Mouse (Mus musculus) midbrain, embryonic 10.5 days (tissue): ENCODE data around the gene Aagab. TPM values are rescaled to one million over a fixed set of nuclear protein-coding genes. Genes with fewer than 3 reads are reported as not detected.
A peak's percentile ranks its signal among the peaks of the same experiment; 100 is the strongest.

Experiments
- DNase-seq: peaks from one replicate; pipeline ENCODE4 v3.0.0-alpha.2; 2017; ENCODE audit warnings: low spot score
- H3K27ac ChIP-seq: fragments of 300-500 bp; sonication (generic); replicated peaks from 2 replicates; pipeline ENCODE4 v1.5.1; 2016; ENCODE audit warnings: mild to moderate bottlenecking
- H3K27me3 ChIP-seq: fragments of 300-500 bp; sonication (generic); 2 replicates; pipeline ENCODE4 v1.6.1; 2016; ENCODE audit warnings: low read depth, mild to moderate bottlenecking; ENCODE audit not compliant: poor library complexity, severe bottlenecking
- H3K36me3 ChIP-seq: fragments of 300-500 bp; sonication (generic); 2 replicates; pipeline ENCODE4 v1.6.1; 2016; ENCODE audit warnings: mild to moderate bottlenecking, moderate library complexity
- H3K4me1 ChIP-seq: fragments of 300-500 bp; sonication (generic); 2 replicates; pipeline ENCODE4 v1.6.1; 2016
- H3K4me3 ChIP-seq: fragments of 300-500 bp; sonication (generic); 2 replicates; pipeline ENCODE4 v1.5.1; 2016; ENCODE audit warnings: mild to moderate bottlenecking, moderate library complexity
- H3K9me3 ChIP-seq: fragments of 300-500 bp; sonication (generic); replicated peaks from 2 replicates; pipeline ENCODE4 v1.6.1; 2016; ENCODE audit warnings: mild to moderate bottlenecking
- WGBS: fragments of 180-500 bp; shearing (Covaris S2); methylation state at CpG from one replicate; pipeline ENCODE4 v1.1.7; 2016; 5-methylcytosine and 5-hydroxymethylcytosine counted together
- polyA plus RNA-seq: library from polyadenylated mRNA; unstranded; fragments of >200 nt; fragmentation: Nextera tagmentation; extraction: Ambion mirVana; gene quantifications from 2 replicates; pipeline ENCODE4 v1.2.1, GENCODE M21; 2016

The Aagab gene
- polyA plus RNA-seq, 1 experiment from 2014 or later, result 53.3 TPM

- 82% methylated on average over 2 of the region's 2 CpGs for WGBS
- no peak overlapping the region for H3K4me3 ChIP-seq
- H3K36me3 ChIP-seq, result no peaks in the 10 kb centered on the region
- no peaks in the 10 kb centered on the region for H3K4me1 ChIP-seq
- H3K9me3 ChIP-seq, result no peaks in the 10 kb centered on the region
- H3K27ac ChIP-seq, result no peak overlapping the region
- no peaks in the 10 kb centered on the region for H3K27me3 ChIP-seq
- no peak for DNase-seq
Observed at GRCm38 (mm10) chr9:63580046-63580445, 22.4 kb upstream of the Aagab start.

- Histone ChIP-seq H3K36me3 (no peaks in the 10 kb centered on the region), H3K4me1 (no peaks in the 10 kb centered on the region), H3K27ac (no peak overlapping the region), H3K9me3 (0 out of 2 replicates have a peak, but pooled peaks cover 8% of the 10 kb centered on the region), H3K27me3 (no peaks in the 10 kb centered on the region), H3K4me3 (no peak overlapping the region)
- 84% methylated on average over 4 of the region's 4 CpGs for WGBS
- DNase-seq, result no peak
Observed at GRCm38 (mm10) chr9:63581778-63582177, 20.7 kb upstream of the Aagab start.

DNA sequence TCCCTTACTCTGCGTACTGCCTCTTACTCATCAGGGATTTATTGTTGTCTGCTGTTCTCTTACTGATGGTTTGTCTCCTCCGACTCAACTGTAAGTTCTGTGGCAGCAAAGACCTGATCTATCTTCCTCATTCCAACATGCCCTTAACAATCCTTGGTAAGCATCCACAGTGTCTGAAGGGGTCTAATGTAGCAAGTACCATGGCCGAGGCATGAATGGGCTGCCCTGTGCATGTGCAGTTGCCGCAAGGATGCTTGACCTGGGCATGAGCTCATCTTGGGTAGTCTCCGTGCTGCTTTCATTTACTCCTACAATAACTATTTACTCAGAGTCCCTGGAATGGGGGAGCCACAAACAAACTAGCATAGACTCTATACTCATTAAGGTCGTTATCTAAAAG lies 17.2 kb upstream of the Aagab start:
- H3K4me1 ChIP-seq, result no peaks in the 10 kb centered on the region
- DNase-seq, result no peak
- no peak overlapping the region for H3K27ac ChIP-seq
- H3K4me3 ChIP-seq, result no peak overlapping the region
- 94% methylated on average over 6 of the region's 6 CpGs for WGBS
- no peaks in the 10 kb centered on the region for H3K36me3 ChIP-seq
- H3K9me3 ChIP-seq, result 0 out of 2 replicates have a peak, but pooled peaks cover 8% of the 10 kb centered on the region
- no peaks in the 10 kb centered on the region for H3K27me3 ChIP-seq

DNA sequence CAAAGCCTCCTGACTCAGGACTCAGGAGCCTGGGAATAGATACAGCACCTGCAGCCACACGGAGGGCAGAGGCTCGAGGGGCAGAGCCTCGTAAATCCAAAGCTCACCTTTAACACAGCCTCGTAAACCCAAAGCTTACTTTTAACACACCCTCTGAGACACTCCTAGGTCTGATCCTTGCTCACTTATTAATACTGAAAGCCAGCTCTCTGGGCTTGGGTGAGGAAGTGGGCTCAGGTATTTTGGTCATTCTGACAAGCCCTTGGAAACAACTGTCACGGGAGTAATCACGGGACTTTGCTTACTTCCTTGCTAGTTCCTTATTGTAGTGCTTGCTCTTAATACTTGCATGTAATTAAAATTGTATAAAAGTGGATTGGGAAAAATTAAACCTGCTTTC lies 13.3 kb upstream of the Aagab start:
- H3K36me3 ChIP-seq, result no peaks in the 10 kb centered on the region
- H3K27ac ChIP-seq, result no peak overlapping the region
- 0 out of 2 replicates have a peak, but pooled peaks cover 8% of the 10 kb centered on the region for H3K9me3 ChIP-seq
- WGBS, result 83% methylated on average over 6 of the region's 6 CpGs
- no peaks in the 10 kb centered on the region for H3K27me3 ChIP-seq
- no peak overlapping the region for H3K4me3 ChIP-seq
- H3K4me1 ChIP-seq, result no peaks in the 10 kb centered on the region
- DNase-seq, result no peak

DNA sequence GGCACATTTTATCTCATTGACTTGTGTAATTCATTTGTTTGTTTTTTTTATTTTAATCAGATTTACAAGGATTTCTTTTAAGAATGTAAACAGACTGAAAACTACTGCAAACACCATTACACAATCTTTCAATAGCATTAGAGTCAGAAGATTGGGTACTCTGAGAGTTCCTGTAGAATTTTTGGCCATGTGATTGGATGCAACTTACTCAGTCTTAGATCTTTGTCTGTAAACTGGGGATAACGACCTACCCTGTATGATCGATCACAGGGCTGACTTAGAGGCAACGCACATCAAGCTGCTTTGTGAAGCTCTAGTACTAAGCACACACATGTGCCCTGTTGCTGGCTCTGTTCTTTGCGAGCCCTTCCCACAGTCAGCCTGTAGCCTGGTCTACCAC lies 11.9 kb upstream of the Aagab start:
- no peak for DNase-seq
- Histone ChIP-seq H3K27me3 (no peaks in the 10 kb centered on the region), H3K9me3 (0 out of 2 replicates have a peak, but pooled peaks cover 8% of the 10 kb centered on the region), H3K27ac (no peak overlapping the region), H3K4me1 (no peaks in the 10 kb centered on the region), H3K4me3 (no peak overlapping the region), H3K36me3 (no peaks in the 10 kb centered on the region)
- WGBS, result 97% methylated on average over 4 of the region's 4 CpGs

DNA sequence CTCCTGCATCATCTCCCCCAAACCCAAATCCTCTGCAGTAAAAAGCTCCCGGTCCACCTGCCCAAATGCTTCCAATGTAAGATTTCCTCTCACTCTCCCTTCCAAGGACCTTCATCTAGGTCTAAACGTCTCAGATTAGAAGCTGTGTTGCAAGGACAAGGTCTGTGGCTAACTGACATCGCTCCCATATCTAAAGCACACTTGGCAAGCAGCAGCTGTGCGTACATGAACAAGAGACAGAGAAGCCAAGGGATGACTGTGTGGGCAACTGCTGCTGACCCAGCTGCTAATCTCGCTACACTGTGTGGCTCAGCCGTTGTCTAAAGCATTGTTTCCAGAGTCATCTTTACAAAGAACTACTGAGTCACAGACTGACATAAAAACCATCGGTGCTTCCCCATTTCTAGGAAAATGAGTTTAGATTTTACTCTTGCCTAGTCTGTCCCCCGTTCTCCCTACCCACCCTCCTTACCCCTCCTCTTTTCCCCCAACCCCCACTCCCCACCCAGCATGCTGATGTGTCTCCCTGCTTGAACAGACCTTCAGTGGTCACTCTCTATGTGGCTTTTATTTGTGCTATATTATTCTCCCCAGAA lies 10.7 kb upstream of the Aagab start:
- no peaks in the 10 kb centered on the region for H3K36me3 ChIP-seq
- no peaks in the 10 kb centered on the region for H3K9me3 ChIP-seq
- WGBS, result 87% methylated on average over 8 of the region's 8 CpGs
- H3K27ac ChIP-seq, result no peak overlapping the region
- H3K4me1 ChIP-seq, result no peaks in the 10 kb centered on the region
- no peak for DNase-seq
- H3K4me3 ChIP-seq, result no peak overlapping the region
- H3K27me3 ChIP-seq, result no peaks in the 10 kb centered on the region

- Histone ChIP-seq H3K4me1 (no peaks in the 10 kb centered on the region), H3K4me3 (no peak overlapping the region), H3K27ac (no peak overlapping the region), H3K9me3 (no peaks in the 10 kb centered on the region), H3K27me3 (no peaks in the 10 kb centered on the region; the same call in 1 of the 2 replicates), H3K36me3 (no peaks in the 10 kb centered on the region)
- WGBS, result 100% methylated on average over 1 of the region's 1 CpGs
- DNase-seq, result no peak
Observed at GRCm38 (mm10) chr9:63595032-63595431, 7.4 kb upstream of the Aagab start.

- Histone ChIP-seq H3K9me3 (no peaks in the 10 kb centered on the region), H3K4me1 (no peaks in the 10 kb centered on the region), H3K36me3 (no peaks in the 10 kb centered on the region), H3K4me3 (no peak overlapping the region), H3K27me3 (no peaks in the 10 kb centered on the region; the same call in 1 of the 2 replicates), H3K27ac (no peak overlapping the region)
- no peak for DNase-seq
- WGBS, result 90% methylated on average over 8 of the region's 8 CpGs
Observed at GRCm38 (mm10) chr9:63595652-63596051, 6.8 kb upstream of the Aagab start.

DNA sequence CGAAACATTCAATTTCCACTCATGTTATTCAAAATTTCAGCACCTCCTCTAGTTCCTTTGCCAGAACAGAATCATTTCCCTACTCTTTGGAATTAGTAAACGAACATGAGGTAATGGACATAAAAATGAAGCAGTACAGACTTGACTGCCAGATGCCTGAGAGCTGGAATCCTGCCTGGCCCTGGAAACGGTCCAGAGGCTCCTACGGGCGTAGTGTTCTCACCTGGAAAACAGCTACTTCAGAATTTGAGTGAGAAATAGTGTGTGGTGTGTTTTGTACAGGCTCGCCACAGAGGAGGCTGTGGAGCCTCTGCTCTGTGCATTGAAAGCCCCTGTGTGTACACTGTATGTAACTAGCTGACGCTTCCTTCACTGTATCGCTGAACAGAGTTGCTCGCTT lies 5.8 kb upstream of the Aagab start:
- Histone ChIP-seq H3K4me1 (no peaks in the 10 kb centered on the region), H3K27ac (no peak overlapping the region), H3K36me3 (no peaks in the 10 kb centered on the region), H3K4me3 (no peak overlapping the region), H3K27me3 (no peaks in the 10 kb centered on the region; the same call in 1 of the 2 replicates), H3K9me3 (no peaks in the 10 kb centered on the region)
- WGBS, result 94% methylated on average over 9 of the region's 9 CpGs
- no peak for DNase-seq

DNA sequence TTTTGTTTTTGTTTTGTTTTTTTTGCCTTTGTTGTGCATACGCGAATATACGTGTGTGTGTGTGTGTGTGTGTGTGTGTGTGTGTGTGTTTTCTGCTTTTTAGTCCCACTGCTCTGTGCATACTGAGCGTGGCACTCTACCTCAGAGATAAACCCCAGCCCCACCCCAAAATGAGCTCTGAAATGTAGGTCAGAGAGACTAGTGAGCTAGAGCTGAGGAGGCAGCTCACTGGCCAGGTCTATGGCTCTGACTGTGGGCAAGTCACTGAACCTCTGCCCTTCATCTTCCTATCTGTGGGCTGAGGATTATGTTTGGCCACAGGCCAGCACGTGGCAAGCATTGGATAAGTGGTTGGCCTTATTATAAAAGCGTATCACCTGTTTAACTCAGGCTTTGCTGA lies 1.4 kb downstream of the Aagab start:
- no peak for DNase-seq
- Histone ChIP-seq H3K27me3 (no peaks in the 10 kb centered on the region; the same call in 1 of the 2 replicates), H3K4me1 (peaks cover 45% of the 10 kb centered on the region), H3K27ac (no peak overlapping the region), H3K9me3 (no peaks in the 10 kb centered on the region), H3K4me3 (peak overlapping the region; percentile 94; the same call in 1 of the 2 replicates), H3K36me3 (no peaks in the 10 kb centered on the region)
- WGBS, result 69% methylated on average over 6 of the region's 6 CpGs

DNA sequence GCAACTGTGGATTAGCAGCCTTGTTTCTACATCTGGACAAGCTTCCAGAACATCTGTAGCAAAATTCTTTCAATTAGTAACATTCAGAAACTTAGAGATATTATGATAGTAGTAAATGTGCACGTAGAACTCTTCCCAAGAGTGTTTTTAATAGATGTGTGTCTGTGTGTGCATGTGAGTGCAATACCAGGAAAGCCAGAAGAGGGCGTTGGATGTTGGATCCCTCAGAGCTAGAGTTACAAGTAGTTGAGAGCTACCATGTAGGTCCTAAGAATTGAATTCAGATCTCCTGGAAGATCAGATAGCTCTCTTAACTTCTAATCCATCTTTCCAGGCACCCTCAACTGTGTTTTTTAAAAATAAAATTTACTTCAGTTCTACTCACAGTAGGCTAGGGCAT lies 4.1 kb downstream of the Aagab start:
- Histone ChIP-seq H3K4me1 (peaks cover 69% of the 10 kb centered on the region), H3K27me3 (no peaks in the 10 kb centered on the region), H3K36me3 (0 out of 2 replicates have a peak, but pooled peaks cover 5% of the 10 kb centered on the region), H3K4me3 (no peak overlapping the region), H3K27ac (no peak overlapping the region), H3K9me3 (no peaks in the 10 kb centered on the region)
- DNase-seq, result no peak
- WGBS, result 78% methylated on average over 2 of the region's 2 CpGs

- H3K27ac ChIP-seq, result no peak overlapping the region; the same call in 1 of the 2 replicates
- H3K36me3 ChIP-seq, result 0 out of 2 replicates have a peak, but pooled peaks cover 5% of the 10 kb centered on the region
- no peaks in the 10 kb centered on the region for H3K9me3 ChIP-seq
- WGBS, result 77% methylated on average over 6 of the region's 6 CpGs
- no peak overlapping the region for H3K4me3 ChIP-seq
- no peaks in the 10 kb centered on the region for H3K27me3 ChIP-seq
- DNase-seq, result no peak
- peaks cover 77% of the 10 kb centered on the region for H3K4me1 ChIP-seq
Observed at GRCm38 (mm10) chr9:63608006-63608405, 5.5 kb downstream of the Aagab start.

DNA sequence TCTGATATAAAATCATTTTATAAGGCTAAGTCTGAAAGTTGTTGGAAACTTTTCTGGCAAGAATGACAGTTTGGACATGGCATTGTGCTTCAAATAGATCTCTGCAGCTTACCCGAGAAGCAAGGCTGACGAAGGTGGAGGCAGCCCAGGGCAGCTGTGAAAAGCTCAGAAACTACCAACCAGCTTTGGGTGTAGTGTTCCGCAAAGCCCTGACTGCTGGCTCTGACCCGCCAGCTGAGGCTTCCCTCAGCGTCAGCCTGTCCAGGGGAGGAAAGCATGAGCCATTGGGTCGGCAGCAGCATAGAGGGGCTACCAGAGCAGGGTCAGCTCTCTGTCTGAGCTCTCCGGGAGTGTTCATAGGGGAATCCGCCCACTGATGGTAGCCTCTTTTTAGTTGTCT lies 6.8 kb downstream of the Aagab start:
- no peaks in the 10 kb centered on the region for H3K27me3 ChIP-seq
- H3K4me1 ChIP-seq, result peaks cover 71% of the 10 kb centered on the region
- DNase-seq, result no peak
- H3K4me3 ChIP-seq, result no peak overlapping the region
- no peak overlapping the region for H3K27ac ChIP-seq
- H3K9me3 ChIP-seq, result no peaks in the 10 kb centered on the region
- 0 out of 2 replicates have a peak, but pooled peaks cover 5% of the 10 kb centered on the region for H3K36me3 ChIP-seq
- 72% methylated on average over 8 of the region's 8 CpGs for WGBS
